Mouse (Mus musculus) embryo, embryonic 10.5 days (tissue): Measurements from ENCODE around the gene Gm30191.
"Not testable (repeated sequence)": the region's sequence is repeated elsewhere in the genome, so short reads cannot be mapped to it uniquely, and the experiment has no call there.

Source experiments
- DNase-seq: peaks from one replicate; pipeline ENCODE4 v3.0.0-alpha.2; 2015; ENCODE audit warnings: low spot score

Gene Gm30191

GRCm38 (mm10) chr4:134287168-134287564 is 40.4 kb downstream of the Gm30191 start:
- DNase-seq: peak; percentile 94

GRCm38 (mm10) chr4:134287575-134288025 is 40.9 kb downstream of the Gm30191 start, which contains the start of gene Pdik1l:
Pdik1l (minus strand) TSS chr4:134287895.
- peak; percentile 92 for DNase-seq

- DNase-seq: peak; percentile 53
These were observed 41.9 kb downstream of the Gm30191 start for GRCm38 (mm10) chr4:134288397-134289256.

- peak; percentile 91 for DNase-seq
These were observed 45.3 kb downstream of the Gm30191 start for GRCm38 (mm10) chr4:134292067-134292466.

GRCm38 (mm10) chr4:134293061-134293691 is 46.4 kb downstream of the Gm30191 start:
- DNase-seq: no peak

- no peak for DNase-seq
These were observed 47.0 kb downstream of the Gm30191 start for GRCm38 (mm10) chr4:134293692-134294163.

GRCm38 (mm10) chr4:134296096-134296495 is 49.4 kb downstream of the Gm30191 start:
- not testable (repeated sequence) for DNase-seq

- DNase-seq: no peak
These were observed 49.8 kb downstream of the Gm30191 start for GRCm38 (mm10) chr4:134296523-134296922.

GRCm38 (mm10) chr4:134297369-134297768 is 50.6 kb downstream of the Gm30191 start:
- no peak for DNase-seq

- no peak for DNase-seq
These were observed 52.1 kb downstream of the Gm30191 start for GRCm38 (mm10) chr4:134298626-134299497.

- DNase-seq: no peak
These were observed 52.7 kb downstream of the Gm30191 start for GRCm38 (mm10) chr4:134299498-134299810.
